Mouse (Mus musculus) ZHBTc4 (cell line): Measurements from ENCODE around the gene Xpnpep1.

Experiments
- DNase-seq: peaks from one replicate; pipeline ENCODE4 v3.0.0-alpha.2; 2011; ENCODE audit warnings: low read depth, low spot score

Gene Xpnpep1

DNA sequence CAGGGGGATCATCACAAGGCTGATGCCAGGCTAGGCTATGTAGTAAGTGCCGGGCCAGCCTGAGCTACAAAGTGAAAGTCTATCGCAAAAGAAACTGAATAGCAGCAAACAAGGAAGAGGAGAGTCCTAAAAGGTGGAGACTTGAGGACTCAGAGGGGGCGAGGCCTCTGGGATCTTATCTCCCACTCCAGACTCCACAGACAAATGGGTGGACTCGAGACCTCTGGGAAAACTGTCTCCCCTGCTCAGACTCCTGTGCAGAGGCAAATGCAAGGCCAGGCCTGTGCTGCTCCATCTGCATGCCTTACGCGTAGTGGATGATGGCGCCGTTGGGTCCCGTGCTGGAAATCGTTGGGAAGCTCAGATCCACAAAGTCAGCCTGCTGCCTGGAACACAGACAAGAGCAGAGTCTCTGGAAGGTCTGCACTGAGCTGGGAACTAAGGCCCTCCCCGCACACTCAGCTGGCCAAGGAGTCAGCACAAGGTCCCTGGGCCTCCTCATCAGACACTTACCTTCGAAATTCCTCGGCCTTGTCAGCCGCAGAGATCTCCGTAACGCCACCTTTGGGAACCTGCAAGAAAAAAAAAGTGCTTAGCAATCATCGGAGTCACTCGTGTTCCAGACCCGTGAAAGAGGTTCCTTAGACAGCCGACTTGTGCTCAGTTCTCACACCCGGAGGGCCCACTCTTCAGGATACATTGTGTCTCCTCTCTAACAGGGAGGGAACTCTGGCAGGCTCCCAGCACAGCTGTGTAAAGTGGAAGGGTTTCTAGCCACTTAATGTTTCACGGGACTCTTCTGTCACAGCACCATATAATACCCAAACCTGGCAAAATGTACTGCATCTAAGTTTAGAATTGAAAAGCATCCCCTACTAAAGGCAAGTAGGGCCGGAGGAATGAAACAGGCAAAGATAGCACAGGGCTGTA is 37.6 kb downstream of the Xpnpep1 start:
- no peak for DNase-seq

DNA sequence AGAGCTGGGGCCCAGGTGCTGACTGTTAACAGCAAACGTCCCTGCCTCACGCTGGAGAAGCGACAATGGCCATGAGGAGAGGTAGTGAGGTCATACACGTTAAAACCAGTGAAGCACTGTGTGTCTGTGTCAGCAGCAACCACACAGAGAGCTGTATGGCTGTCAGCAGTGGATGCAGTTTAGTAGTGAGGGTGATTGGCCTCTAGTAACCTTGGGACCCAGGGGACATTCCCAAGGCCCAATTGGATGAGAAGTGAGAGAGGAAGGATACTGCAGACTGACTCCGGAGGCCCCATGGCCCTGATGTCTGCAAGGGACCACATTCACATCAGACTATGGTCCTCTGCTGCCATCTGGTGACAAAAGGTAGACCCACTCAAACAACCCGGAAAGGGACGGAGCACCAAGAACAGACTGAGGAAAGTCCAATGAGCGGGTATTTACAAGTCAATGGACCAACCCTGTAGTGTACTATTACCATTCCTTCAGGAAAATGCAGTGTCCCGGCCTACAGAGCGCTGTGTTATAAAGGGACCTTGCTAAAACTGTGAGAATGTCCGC is 47.1 kb downstream of the Xpnpep1 start:
- peak; percentile 89 for DNase-seq

DNA sequence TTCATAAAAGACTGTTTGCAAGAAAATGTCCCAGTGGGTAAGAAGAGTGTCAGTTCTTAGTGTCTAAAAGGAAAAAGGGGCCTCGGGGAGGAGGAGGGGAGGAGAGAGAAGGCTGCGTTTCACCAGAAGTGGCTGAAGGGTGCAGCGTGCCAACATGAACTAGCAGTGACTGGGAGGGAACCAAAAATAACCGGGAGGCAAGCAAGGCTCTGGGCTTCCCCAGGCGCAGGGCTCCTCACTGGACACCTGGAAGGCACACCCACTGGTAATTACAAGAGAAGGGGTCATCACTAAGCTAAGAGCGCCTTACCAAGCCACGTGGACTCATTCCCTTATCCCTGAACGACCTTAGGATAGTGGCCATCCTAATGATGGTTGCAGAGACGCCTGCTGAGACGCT is 48.1 kb downstream of the Xpnpep1 start:
- no peak for DNase-seq

DNA sequence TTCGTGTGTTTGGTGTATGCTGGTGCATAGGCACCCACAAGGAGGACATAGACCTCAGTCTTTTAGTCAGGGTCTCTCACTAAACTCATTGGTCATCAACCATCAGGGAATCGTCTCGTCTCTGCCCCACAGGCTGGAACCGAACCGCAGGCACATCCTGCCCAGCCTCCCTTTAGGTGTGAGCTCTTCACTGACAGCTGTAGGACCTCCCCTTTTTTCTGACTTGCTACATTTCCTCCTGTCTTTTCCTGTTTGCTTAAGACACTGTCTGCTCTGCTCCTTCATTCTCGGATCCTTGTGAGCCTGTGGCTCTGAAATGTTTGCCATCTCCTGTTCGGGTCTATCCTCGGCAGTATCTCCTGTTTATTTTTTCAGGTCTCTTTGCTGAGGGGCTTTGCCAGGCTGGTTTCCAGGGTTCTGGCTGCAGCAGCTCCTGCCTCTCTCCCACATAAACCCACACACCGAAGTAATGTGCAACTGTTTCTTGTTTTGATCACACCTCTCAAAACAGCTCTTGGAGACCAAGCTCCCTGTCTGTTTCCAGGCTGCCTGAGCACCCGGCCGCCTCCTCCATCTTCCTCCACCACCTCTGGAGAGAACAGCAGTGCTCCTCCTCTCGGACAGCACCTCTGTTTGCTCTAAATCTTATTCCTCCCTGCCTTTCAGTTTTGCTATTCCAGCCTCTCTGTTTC is 60.8 kb downstream of the Xpnpep1 start:
- no peak for DNase-seq

DNA sequence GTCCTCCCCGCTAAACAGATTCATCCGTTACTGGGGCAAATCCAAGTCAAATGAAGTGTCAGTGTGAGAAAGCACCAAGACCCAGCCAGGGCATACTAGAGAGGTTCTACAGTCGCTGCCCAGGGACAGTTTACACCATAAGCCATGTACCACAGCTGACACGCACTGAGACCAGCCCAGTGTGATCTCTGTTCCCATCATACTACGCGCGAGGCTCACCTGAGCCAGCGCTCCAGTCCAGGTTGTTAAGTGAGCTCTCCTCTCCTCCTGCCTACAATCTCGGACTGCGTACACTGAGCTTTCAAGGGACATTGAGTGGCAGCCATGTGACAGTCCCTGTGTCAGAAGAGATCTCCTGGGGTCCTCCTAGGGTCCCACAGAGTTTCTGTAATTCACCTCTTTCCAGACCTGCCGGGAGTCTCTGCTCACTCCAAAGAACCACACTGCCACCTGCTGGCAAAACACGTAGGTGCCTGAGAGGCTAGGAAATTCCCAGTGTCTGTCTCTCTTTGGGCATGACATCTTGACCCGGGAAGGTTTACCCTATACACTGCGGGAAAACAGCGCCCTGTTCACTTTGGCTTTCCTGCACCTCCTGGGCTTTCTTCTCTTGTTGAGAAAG is 64.3 kb downstream of the Xpnpep1 start:
- peak; percentile 83 for DNase-seq

DNA sequence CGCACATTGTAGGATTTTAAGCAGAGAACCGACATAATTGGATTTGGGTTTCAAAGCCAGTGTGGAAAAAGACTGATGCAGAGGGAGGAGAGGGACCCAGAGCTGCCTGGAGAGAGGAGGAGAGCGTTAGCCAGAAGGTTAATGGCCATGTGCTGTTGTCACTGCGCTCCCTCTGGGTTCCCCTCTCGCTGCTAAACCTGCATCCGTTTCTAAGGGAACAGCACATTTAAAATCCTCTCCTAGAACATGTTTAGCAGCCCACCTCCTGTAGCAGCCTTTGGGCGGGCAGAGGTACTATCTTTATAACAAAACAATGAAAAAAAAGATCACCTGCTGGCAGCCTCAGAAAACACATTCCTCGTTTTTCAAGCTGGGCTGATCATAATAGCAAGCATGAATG is 73.7 kb downstream of the Xpnpep1 start:
- DNase-seq: no peak

DNA sequence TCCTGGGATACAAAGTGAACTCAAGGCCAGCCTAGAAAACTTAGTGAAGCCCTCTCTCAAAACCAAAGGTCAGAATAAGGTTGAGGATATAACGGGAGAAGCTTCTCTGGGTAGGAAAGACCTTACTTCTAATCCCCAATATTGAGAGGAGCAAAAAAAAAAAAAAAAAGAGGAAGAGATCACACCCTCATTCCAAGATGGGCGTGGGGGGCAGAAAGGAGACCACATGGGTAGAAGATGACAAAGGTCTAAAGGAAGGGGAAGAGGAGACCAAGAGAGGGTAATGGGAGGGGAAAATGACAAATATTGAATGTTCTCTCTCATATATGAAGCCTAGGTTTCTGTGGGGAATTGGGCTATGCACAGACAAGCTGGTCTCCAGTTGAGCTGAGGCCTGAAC is 77.3 kb downstream of the Xpnpep1 start:
- DNase-seq: no peak

DNA sequence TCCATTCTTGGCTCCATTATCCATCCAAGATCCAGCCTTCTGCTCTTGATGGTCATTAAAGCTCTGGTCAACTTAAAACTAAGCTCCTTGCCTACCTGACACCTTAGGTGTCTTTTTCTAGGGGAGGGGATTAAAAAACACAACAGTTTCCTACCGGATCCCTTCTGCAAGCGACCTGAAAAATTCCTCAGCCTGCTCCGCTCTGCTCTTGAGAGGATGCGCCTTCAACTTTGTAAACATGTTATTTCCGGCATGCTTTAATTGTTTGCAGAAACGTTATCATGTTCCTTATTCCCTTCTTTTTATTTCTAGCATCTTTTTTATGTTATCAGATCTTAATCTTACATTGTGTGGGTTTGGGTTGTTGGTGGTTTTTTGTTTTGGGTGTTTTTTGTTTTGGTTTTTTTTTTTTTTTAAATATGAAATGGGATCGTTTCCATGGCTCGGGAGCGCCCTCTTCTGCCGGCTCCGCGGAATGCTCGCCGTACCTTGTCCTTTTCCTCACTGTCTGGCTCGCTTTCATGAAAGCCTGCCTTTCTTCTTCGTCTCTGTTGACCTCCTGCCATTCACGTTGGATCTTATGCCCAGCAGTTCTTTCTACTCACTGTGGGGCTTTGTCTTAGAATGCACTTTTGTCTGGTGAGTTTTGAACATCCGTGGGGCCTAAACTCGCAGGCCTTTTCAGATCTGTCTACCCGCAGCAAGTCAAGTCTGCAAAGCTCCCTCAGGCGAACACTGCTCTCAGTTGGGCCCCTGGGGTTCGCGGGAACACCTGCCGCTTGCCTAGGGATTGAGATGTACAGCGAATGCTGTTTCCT is 117.1 kb downstream of the Xpnpep1 start:
- peak; percentile 53 for DNase-seq

DNA sequence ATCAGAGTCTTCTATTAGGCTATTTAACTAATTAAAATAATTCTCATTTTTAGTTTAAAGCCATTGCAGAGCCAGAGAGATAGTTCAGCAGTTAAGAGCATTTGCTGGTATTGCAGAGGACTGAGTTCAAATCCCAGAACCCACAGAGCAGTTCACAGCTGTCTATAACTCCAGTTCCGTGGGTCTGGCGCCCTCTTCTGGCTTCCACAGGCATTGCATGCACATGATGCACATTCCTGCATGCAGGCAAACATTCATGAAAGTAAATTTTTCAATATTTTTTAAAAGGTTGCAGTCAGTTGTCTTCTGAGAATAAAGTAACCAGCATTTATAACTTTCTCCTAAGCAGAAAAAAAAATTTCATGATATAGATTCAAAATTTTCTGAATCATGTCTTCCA is 135.8 kb downstream of the Xpnpep1 start:
- peak; percentile 38 for DNase-seq

DNA sequence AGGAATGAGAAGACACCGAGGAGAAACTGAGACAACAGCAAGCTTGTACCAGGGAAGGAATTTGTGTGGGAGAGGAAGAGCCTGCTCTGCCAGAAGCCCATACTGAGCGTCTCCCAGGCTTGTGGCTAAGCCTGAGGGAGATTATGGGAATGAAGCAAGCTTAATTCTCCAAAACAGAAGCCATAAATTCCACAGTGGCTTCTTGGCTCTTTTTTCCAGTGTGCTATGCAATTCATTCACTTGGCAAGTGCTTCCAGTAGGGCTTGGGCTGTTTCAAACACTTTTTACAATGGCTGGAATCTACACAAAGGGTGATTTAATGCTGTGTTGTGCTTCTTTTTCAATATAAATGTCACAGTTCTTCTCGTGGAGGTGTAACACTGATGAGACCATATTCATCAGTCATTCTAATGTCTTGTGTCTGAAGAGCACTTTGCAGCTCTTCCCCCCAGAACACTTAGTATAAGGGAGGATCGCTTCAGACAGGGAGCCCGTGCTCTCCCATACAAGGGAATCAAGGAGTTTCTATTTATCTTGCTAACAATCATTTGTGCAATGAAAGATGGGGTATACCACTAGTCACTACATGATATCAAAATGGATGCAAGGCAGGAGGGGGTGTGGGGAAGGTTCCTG is 148.1 kb downstream of the Xpnpep1 start:
- no peak for DNase-seq
